Mouse (Mus musculus) embryo, embryonic 10 days (tissue): Measurements from ENCODE around the gene F11r.

Experiments
- DNase-seq: peaks from one replicate; pipeline ENCODE4 v3.0.0-alpha.2; 2015; ENCODE audit warnings: low spot score

F11r gene

GRCm38 (mm10) chr1:171438014-171438670 lies 807 bp downstream of the F11r start:
- no peak for DNase-seq

GRCm38 (mm10) chr1:171439072-171439471 lies 1.7 kb downstream of the F11r start:
- DNase-seq = no peak

GRCm38 (mm10) chr1:171440025-171440725 lies 2.8 kb downstream of the F11r start:
- no peak for DNase-seq

GRCm38 (mm10) chr1:171441466-171442412 lies 4.4 kb downstream of the F11r start:
- DNase-seq = no peak

- DNase-seq = no peak
These were observed 5.1 kb downstream of the F11r start for GRCm38 (mm10) chr1:171442413-171442760.

GRCm38 (mm10) chr1:171445050-171445449 lies 7.7 kb downstream of the F11r start:
- no peak for DNase-seq

GRCm38 (mm10) chr1:171446854-171447253 lies 9.5 kb downstream of the F11r start:
- DNase-seq = no peak

GRCm38 (mm10) chr1:171447692-171448091 lies 10.4 kb downstream of the F11r start:
- DNase-seq = no peak

GRCm38 (mm10) chr1:171450062-171450461 lies 12.7 kb downstream of the F11r start:
- no peak for DNase-seq

GRCm38 (mm10) chr1:171451001-171451400 lies 13.7 kb downstream of the F11r start:
- no peak for DNase-seq

- DNase-seq = no peak
These were observed 15.2 kb downstream of the F11r start for GRCm38 (mm10) chr1:171452522-171452921.

GRCm38 (mm10) chr1:171452923-171453322 lies 15.6 kb downstream of the F11r start:
- DNase-seq = no peak

- no peak for DNase-seq
These were observed 17.6 kb downstream of the F11r start for GRCm38 (mm10) chr1:171454926-171455325.

GRCm38 (mm10) chr1:171457568-171457967 lies 20.2 kb downstream of the F11r start:
- DNase-seq = no peak

- no peak for DNase-seq
These were observed 22.5 kb downstream of the F11r start for GRCm38 (mm10) chr1:171459791-171460190.

GRCm38 (mm10) chr1:171460551-171461503 lies 23.5 kb downstream of the F11r start:
- DNase-seq = no peak

GRCm38 (mm10) chr1:171463133-171463532 lies 25.8 kb downstream of the F11r start:
- no peak for DNase-seq

- DNase-seq = no peak
These were observed 28.5 kb downstream of the F11r start for GRCm38 (mm10) chr1:171465749-171466412.

- DNase-seq = no peak
These were observed 29.2 kb downstream of the F11r start for GRCm38 (mm10) chr1:171466565-171466964.

GRCm38 (mm10) chr1:171469678-171470077 lies 32.3 kb downstream of the F11r start:
- DNase-seq = no peak

GRCm38 (mm10) chr1:171470371-171470871 lies 33.1 kb downstream of the F11r start:
- peak; percentile 75 for DNase-seq
